Mouse (Mus musculus) stomach, embryonic 16.5 days (tissue): Measurements from ENCODE around the gene Sema4d. TPM values are rescaled to one million over a fixed set of nuclear protein-coding genes. Genes with fewer than 3 reads are reported as not detected.
"Not testable (repeated sequence)": the region's sequence is repeated elsewhere in the genome, so short reads cannot be mapped to it uniquely, and the experiment has no call there.

Experiments
- ATAC-seq: fragments of 200-750 bp; cut with Nextera tagmentation; 2 replicates; pipeline ENCODE4 v1.8.0; 2017; ENCODE audit warnings: moderate number of reproducible peaks, moderate TSS enrichment; ENCODE audit not compliant: insufficient read depth, low FRiP score
- H3K27ac ChIP-seq: fragments of 300-500 bp; sonication (generic); 2 replicates; pipeline ENCODE4 v1.5.1; 2014; ENCODE audit warnings: low read length
- H3K27me3 ChIP-seq: fragments of 300-500 bp; sonication (generic); 2 replicates; pipeline ENCODE4 v1.6.1; 2014; ENCODE audit warnings: low read length, control low read depth, mixed read lengths; ENCODE audit not compliant: control insufficient read depth, insufficient read depth
- H3K36me3 ChIP-seq: fragments of 300-500 bp; sonication (generic); 2 replicates; pipeline ENCODE4 v1.6.1; 2014; ENCODE audit warnings: low read length; ENCODE audit not compliant: control insufficient read depth, insufficient read depth
- H3K4me1 ChIP-seq: fragments of 300-500 bp; sonication (generic); 2 replicates; pipeline ENCODE4 v1.6.1; 2014; ENCODE audit warnings: low read length, control low read depth, mixed read lengths; ENCODE audit not compliant: control insufficient read depth, insufficient read depth
- H3K4me2 ChIP-seq: fragments of 300-500 bp; sonication (generic); 2 replicates; pipeline ENCODE4 v1.6.1; 2014; ENCODE audit warnings: low read depth, low read length, mixed read lengths
- H3K4me3 ChIP-seq: fragments of 300-500 bp; sonication (generic); replicated peaks from 2 replicates; pipeline ENCODE4 v1.5.1; 2014; ENCODE audit warnings: mild to moderate bottlenecking, low read length
- H3K9ac ChIP-seq: fragments of 300-500 bp; sonication (generic); 2 replicates; pipeline ENCODE4 v1.6.1; 2014; ENCODE audit warnings: low read length
- H3K9me3 ChIP-seq: fragments of 300-500 bp; sonication (generic); replicated peaks from 2 replicates; pipeline ENCODE4 v1.6.1; 2016; ENCODE audit warnings: low read length, control low read depth; ENCODE audit not compliant: control insufficient read depth
- WGBS: fragments of 180-500 bp; shearing (Covaris S2); extraction: QIAGEN DNeasy Blood & Tissue Kit; methylation state at CpG from one replicate; pipeline ENCODE4 v1.1.7; 2014; 5-methylcytosine and 5-hydroxymethylcytosine counted together
- polyA plus RNA-seq: library from polyadenylated mRNA; unstranded; fragments of >200 nt; fragmentation: Nextera tagmentation; extraction: Ambion mirVana; gene quantifications from 2 replicates; pipeline ENCODE4 v1.2.1, GENCODE M21; 2015

The Sema4d gene
- 11.5 and 14.1 TPM in 2 replicates for polyA plus RNA-seq

DNA sequence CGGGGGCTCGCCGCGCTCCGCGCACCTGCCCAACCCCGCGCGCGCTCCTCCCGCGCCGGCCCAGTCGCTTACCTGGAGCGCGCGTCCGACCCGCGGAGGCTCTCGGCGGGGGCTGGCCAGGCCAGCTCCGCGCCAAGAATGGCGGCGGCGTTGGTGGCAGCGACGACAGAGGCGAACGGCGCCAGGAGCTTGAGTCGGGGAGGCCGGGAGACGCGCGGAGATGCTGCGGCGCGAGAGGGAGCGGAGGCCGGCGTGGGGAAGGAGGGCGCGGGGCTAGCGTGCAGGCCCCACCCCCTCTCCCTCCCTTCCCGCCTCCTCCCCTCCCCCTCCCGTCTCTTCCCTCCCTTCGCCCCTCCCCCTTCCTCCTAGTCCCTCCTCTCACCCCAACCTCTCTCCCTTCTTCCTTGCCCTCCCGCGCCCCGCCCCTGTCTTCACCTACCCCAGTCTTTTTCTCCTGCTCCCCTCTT, at the start of gene Sema4d:
TSS of gene Sema4d (minus strand) at position 323 of the 467 bp plus-strand sequence.
- Histone ChIP-seq H3K27me3 (peaks cover 10% of the 10 kb centered on the region), H3K27ac (peak within 1 kb of the TSS; percentile 43), H3K4me3 (peak within 1 kb of the TSS; percentile 80), H3K9me3 (no peaks in the 10 kb centered on the region), H3K36me3 (no peaks in the 10 kb centered on the region), H3K4me2 (peak within 1 kb of the TSS; percentile 92), H3K9ac (peak within 1 kb of the TSS; percentile 80), H3K4me1 (peaks cover 13% of the 10 kb centered on the region)
- WGBS, result 1% methylated on average over 49 of the region's 52 CpGs
- ATAC-seq, result peak; percentile 76

DNA sequence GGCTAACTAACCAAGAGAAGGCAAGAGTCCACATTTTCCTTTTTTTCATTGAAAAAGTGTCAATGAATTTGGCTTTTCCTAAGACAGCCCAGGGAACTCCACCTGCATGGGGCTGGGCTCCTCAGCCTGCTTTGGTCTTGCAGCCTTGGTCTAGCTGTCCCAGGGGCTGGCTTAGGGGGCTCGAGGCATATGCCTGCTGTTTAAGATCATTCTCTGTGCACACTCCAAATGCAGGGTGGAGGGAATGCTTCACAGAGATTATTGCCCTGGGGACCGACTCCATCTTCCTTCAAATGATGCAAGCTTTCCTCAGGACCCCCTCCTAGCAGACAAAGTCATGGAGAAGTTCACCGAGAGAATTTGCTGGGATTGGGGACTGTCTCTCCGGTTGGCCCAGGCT, 49.8 kb upstream of the Sema4d start:
- H3K9ac ChIP-seq, result no peak overlapping the region
- peaks cover 17% of the 10 kb centered on the region; the same call in 1 of the 2 replicates for H3K27me3 ChIP-seq
- H3K4me2 ChIP-seq, result no peak overlapping the region
- WGBS, result 72% methylated on average over 4 of the region's 4 CpGs
- no peaks in the 10 kb centered on the region for H3K36me3 ChIP-seq
- no peak overlapping the region for H3K27ac ChIP-seq
- H3K4me3 ChIP-seq, result no peak overlapping the region
- H3K4me1 ChIP-seq, result peaks cover 13% of the 10 kb centered on the region
- no peak for ATAC-seq
- H3K9me3 ChIP-seq, result no peaks in the 10 kb centered on the region

DNA sequence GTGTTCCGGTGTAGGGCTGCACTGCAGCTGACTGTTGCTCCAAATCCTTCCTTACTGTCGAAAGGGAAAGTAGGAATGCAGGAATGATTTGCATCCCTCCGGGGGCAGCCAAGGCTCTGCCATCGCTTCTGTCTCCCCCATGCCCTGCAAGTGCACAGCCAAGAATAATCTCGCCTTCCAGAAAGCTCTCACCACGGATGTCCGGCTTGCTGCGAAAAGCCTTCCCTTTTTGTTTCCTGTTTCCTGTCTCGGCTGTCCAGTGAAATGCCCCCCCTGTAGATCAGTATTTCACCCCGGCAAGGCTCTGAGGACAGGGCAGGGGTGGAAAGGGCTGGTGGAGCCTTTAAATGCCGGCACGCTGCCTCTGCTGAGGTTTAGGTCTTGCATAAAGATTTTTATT, 49.2 kb upstream of the Sema4d start:
- Histone ChIP-seq H3K27me3 (peaks cover 17% of the 10 kb centered on the region; the same call in 1 of the 2 replicates), H3K36me3 (no peaks in the 10 kb centered on the region), H3K9ac (no peak overlapping the region), H3K27ac (no peak overlapping the region), H3K4me3 (no peak overlapping the region), H3K4me1 (peaks cover 13% of the 10 kb centered on the region), H3K9me3 (no peaks in the 10 kb centered on the region), H3K4me2 (peak overlapping the region; percentile 20)
- 26% methylated on average over 12 of the region's 12 CpGs for WGBS
- ATAC-seq, result no peak

DNA sequence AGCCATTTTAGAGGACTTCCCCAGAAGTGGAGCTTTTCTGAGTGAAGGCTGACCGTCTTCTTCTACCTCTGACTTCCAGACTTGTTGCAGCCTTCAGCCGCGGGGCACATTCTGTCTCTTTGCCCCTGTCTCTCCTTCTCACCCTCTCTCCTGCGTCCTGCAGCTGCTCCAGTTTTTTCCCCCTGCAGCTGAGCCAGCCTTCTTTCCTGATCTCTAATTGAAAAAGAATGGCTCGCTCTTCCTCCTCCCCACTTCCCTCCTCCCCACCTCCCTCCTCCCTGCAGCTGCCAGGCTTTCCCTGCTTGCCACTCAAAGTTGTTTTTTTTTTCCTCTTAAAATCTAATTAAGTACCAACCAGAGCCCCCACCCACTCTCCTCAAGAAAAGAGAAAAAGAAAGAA, 48.6 kb upstream of the Sema4d start:
- peaks cover 17% of the 10 kb centered on the region; the same call in 1 of the 2 replicates for H3K27me3 ChIP-seq
- no peak overlapping the region; the same call in 1 of the 2 replicates for H3K4me2 ChIP-seq
- no peak overlapping the region for H3K27ac ChIP-seq
- H3K4me1 ChIP-seq, result peaks cover 13% of the 10 kb centered on the region
- WGBS, result 29% methylated on average over 5 of the region's 5 CpGs
- ATAC-seq, result no peak
- no peak overlapping the region for H3K4me3 ChIP-seq
- no peaks in the 10 kb centered on the region for H3K9me3 ChIP-seq
- no peaks in the 10 kb centered on the region for H3K36me3 ChIP-seq
- no peak overlapping the region for H3K9ac ChIP-seq

DNA sequence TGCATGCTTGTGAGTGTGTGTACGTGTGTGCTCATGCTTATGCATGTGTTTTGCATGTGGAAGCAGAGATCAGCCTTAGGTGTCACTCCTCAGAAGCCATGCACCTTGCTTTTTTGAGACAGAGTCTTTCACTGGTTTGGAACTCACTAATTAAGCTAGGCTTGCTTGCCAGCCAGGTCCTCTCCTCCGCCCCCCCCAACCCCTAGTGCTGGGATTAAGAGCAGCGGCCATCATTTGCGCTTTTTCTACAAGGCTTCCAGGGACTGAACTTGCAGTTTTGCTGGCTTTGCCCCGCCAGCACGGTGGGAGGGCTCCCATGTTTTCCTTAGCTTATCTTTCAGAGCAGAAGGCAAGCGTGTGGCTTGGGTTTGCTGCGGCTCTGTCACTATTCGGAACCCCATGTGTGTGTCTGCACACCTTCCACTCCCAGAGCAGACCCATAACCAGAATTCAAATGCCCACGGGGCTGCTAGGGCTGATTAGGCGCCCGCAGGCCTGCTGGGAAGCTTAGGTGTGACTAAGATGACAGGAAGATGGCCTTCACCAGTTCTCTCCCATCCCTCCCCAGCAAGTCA, 48.1 kb upstream of the Sema4d start:
- H3K4me2 ChIP-seq, result no peak overlapping the region
- H3K4me1 ChIP-seq, result peaks cover 13% of the 10 kb centered on the region
- no peak overlapping the region for H3K9ac ChIP-seq
- WGBS, result 35% methylated on average over 12 of the region's 12 CpGs
- no peaks in the 10 kb centered on the region for H3K36me3 ChIP-seq
- H3K27ac ChIP-seq, result no peak overlapping the region
- no peaks in the 10 kb centered on the region for H3K9me3 ChIP-seq
- H3K27me3 ChIP-seq, result peaks cover 17% of the 10 kb centered on the region; the same call in 1 of the 2 replicates
- ATAC-seq, result no peak
- no peak overlapping the region for H3K4me3 ChIP-seq

DNA sequence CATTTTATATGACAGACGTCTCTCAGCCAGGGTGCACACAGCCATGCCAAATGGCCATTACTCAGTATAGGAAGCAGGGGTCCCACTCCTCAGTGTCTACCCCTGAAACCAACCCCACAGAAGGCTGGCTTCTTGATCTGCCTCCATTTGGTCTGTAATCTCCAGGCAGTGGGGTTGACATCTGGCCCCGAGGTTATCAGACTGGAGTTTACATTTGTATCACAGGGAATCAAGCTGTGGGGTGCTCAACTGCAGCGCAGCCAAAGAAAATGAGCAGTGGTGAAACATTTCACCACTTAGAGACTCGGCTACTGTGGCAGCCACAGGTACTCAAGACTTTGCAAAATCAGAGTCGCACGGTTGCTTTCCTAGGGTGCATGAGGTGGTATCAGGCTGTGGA, 47.2 kb upstream of the Sema4d start:
- no peak overlapping the region for H3K9ac ChIP-seq
- H3K4me2 ChIP-seq, result no peak overlapping the region
- 42% methylated on average over 6 of the region's 6 CpGs for WGBS
- H3K4me3 ChIP-seq, result no peak overlapping the region
- no peaks in the 10 kb centered on the region for H3K36me3 ChIP-seq
- no peak for ATAC-seq
- peaks cover 13% of the 10 kb centered on the region for H3K4me1 ChIP-seq
- H3K27me3 ChIP-seq, result peaks cover 17% of the 10 kb centered on the region; the same call in 1 of the 2 replicates
- no peak overlapping the region for H3K27ac ChIP-seq
- H3K9me3 ChIP-seq, result no peaks in the 10 kb centered on the region

DNA sequence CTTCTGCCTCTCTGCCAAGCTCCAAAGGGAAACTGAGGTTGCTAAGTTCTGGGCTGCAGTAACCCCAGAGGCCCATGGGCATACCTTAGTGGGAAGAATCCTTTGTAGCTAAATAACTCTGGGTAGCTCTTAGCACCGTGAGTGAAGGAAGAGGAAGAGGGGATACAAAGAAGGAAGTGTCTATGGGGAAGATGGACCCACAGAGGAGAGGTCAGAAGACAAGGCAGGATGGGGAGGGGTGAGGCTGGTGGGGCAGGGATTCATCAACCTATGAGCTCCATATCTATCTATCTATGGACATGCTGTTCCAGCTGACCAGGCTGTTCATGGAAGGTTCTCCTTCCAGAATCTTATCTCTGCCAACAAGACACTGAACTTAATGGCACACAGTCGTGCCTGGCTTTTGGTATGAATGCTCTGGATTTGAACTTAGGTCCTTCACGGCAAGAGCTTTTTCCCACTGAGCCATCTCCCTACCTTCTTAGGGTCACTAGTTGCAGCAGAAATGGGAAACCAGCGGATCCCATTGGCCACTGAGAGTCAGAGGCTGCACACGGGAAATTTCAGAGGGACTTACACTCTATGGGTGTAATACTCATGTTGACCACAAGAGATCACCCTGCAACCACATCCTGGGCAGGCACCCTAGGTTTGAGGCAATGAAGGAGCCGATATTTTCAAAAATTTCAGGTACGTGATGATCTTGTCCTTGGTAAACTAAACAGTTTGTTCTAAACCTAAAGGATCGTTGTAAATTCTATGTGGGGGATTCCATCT, 45.9 kb upstream of the Sema4d start:
- peaks cover 17% of the 10 kb centered on the region; the same call in 1 of the 2 replicates for H3K27me3 ChIP-seq
- peaks cover 8% of the 10 kb centered on the region; the same call in 1 of the 2 replicates for H3K4me1 ChIP-seq
- WGBS, result 15% methylated on average over 8 of the region's 8 CpGs
- H3K4me3 ChIP-seq, result no peak overlapping the region
- H3K27ac ChIP-seq, result no peak overlapping the region
- H3K4me2 ChIP-seq, result no peak overlapping the region
- H3K9ac ChIP-seq, result no peak overlapping the region
- peak; percentile 39; the same call in 1 of the 2 replicates for ATAC-seq
- no peaks in the 10 kb centered on the region for H3K36me3 ChIP-seq
- no peaks in the 10 kb centered on the region for H3K9me3 ChIP-seq

DNA sequence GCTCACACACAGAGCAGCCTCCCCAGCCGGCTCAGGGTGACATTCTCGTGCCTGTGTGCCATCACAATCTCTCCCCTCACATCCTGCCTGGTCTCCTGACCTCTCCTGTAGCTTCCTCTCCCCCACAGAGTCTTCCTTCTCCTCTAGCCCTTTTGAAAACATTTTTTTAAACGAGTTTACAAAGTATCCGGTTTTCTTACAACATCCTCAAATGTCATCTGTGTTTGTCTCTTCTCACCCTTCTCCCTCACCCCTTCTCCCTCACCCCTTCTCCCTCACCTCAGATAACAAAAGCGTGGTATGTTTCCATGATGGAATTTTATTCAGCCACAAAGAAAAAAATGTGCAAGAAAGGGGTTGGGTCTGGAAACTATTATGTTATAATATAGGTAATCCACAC, 43.9 kb upstream of the Sema4d start:
- WGBS, result 12% methylated on average over 5 of the region's 5 CpGs
- Histone ChIP-seq H3K36me3 (no peaks in the 10 kb centered on the region), H3K4me3 (no peak overlapping the region), H3K27me3 (0 out of 2 replicates have a peak, but pooled peaks cover 14% of the 10 kb centered on the region), H3K9me3 (no peaks in the 10 kb centered on the region), H3K27ac (no peak overlapping the region), H3K4me2 (no peak overlapping the region), H3K9ac (no peak overlapping the region), H3K4me1 (peaks cover 11% of the 10 kb centered on the region; the same call in 1 of the 2 replicates)
- no peak for ATAC-seq

DNA sequence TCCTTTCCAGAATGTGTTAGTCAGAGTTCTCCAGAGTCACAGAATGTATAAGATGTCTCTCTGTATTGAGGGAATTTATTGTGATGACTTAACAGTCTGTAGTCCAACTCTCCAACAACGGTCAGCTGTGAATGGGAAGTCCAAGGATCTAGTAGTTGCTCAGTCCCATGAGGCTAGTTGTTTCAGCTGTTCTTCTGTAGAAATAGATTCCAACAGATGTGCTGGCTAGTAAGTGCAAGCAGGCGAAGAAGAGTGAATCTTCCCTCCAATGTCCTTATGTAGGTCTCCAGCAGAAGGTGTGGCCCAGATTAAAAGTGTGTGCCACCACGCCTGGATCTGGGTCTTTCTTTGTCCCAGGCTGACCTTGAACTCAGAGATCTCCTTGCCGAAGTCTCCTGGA, 41.7 kb upstream of the Sema4d start:
- 81% methylated on average over 4 of the region's 4 CpGs for WGBS
- H3K27me3 ChIP-seq, H3K4me2 ChIP-seq, H3K27ac ChIP-seq, H3K9me3 ChIP-seq, H3K9ac ChIP-seq, H3K4me1 ChIP-seq, H3K4me3 ChIP-seq, ATAC-seq, H3K36me3 ChIP-seq: not testable (repeated sequence)
